Mouse (Mus musculus) bone marrow, adult 2 months (tissue): ENCODE data around the gene Tacc2.

Experiments used
- CTCF ChIP-seq: fragments of 200-500 bp; IDR thresholded peaks from 2 replicates; pipeline ENCODE4 v1.5.1; 2011; ENCODE audit warnings: low read length, control low read depth; ENCODE audit not compliant: control insufficient read depth, insufficient read depth
- POLR2A ChIP-seq: fragments of 200-500 bp; IDR thresholded peaks from 2 replicates; pipeline ENCODE4 v1.6.1; 2011; ENCODE audit warnings: low read depth, mild to moderate bottlenecking, control low read depth, low read length, borderline replicate concordance; ENCODE audit not compliant: control insufficient read depth

GRCm38 (mm10) chr7:130535174-130535573 lies 42.1 kb upstream of the Tacc2 start:
- TF ChIP-seq CTCF, result no peak
- TF ChIP-seq POLR2A, result no peak
